Mouse (Mus musculus) left cerebral cortex, postnatal 36 days (tissue): ENCODE results near the gene Klhl24. TPM values are rescaled to one million over a fixed set of nuclear protein-coding genes. Genes with fewer than 3 reads are reported as not detected.

Experiments used
- DNase-seq, 2 experiments: peaks; one replicate each; pipeline ENCODE4 v3.0.0; 2021 to 2022; ENCODE audit warnings: low spot score in 2 of 2, mixed read lengths in 1 of 2
- intact Hi-C: fragments of 180-260 bp; cut with DNase I; formaldehyde crosslinking; loops from one replicate; pipeline ENCODE4 v1.15.1; 2025
- total RNA-seq, 2 experiments: library from RNA; stranded (reverse); gene quantifications; 2 replicates each; pipeline ENCODE4 v1.2.3; 2021

Klhl24 gene
- total RNA-seq, result 10 to 100 TPM; 72.7 to 93.4 TPM

GRCm38 (mm10) chr16:20097069-20097710 lies at the start of gene Klhl24:
Gene Klhl24, plus strand, starts transcription at chr16:20097542.
- DNase-seq, result peak; percentile 91 to 93
- intact Hi-C loops, result loop anchor here (5.0 to 10.0 kb wide), 2 partner anchors 45 to 212 kb away; partner anchors contain the start of gene Yeats2

GRCm38 (mm10) chr16:20052655-20053054 lies 44.7 kb upstream of the Klhl24 start:
- intact Hi-C loops, result no loop called here

GRCm38 (mm10) chr16:20072770-20073169 lies 24.6 kb upstream of the Klhl24 start:
- DNase-seq, result no peak
- intact Hi-C loops, result no loop called here

More at GRCm38 (mm10) chr16:20052655-20053054, 44.7 kb upstream of the Klhl24 start:
- no peak for DNase-seq

GRCm38 (mm10) chr16:20076675-20077074 lies 20.7 kb upstream of the Klhl24 start:
- intact Hi-C loops, result no loop called here
- DNase-seq, result no peak

- intact Hi-C loops, result no loop called here
- DNase-seq, result no peak
Observed at GRCm38 (mm10) chr16:20080271-20080670, 17.1 kb upstream of the Klhl24 start.

GRCm38 (mm10) chr16:20084623-20085022 lies 12.7 kb upstream of the Klhl24 start:
- intact Hi-C loops, result no loop called here

GRCm38 (mm10) chr16:20085250-20085905 lies 12.0 kb upstream of the Klhl24 start:
- no peak for DNase-seq
- intact Hi-C loops, result no loop called here

More at GRCm38 (mm10) chr16:20084623-20085022, 12.7 kb upstream of the Klhl24 start:
- DNase-seq, result no peak

GRCm38 (mm10) chr16:20086976-20087375 lies 10.4 kb upstream of the Klhl24 start:
- peak; percentile 21 to 43 for DNase-seq
- intact Hi-C loops, result no loop called here

- intact Hi-C loops, result loop anchor here (10.0 kb wide), 1 partner anchor 205 kb away; no protein-coding TSS in a partner anchor
- no peak for DNase-seq
Observed at GRCm38 (mm10) chr16:20089636-20090035, 7.7 kb upstream of the Klhl24 start.

GRCm38 (mm10) chr16:20090921-20091575 lies 6.3 kb upstream of the Klhl24 start:
- no peak for DNase-seq
- intact Hi-C loops, result loop anchor here (10.0 kb wide), 1 partner anchor 206 kb away; no protein-coding TSS in a partner anchor

GRCm38 (mm10) chr16:20095966-20096365 lies 1.4 kb upstream of the Klhl24 start:
- DNase-seq, result no peak
- intact Hi-C loops, result loop anchor here (5.0 to 10.0 kb wide), 2 partner anchors 46 to 211 kb away; partner anchors contain the start of gene Yeats2

GRCm38 (mm10) chr16:20097711-20098374 lies 501 bp downstream of the Klhl24 start:
- peak; percentile 88 to 90 for DNase-seq
- intact Hi-C loops, result loop anchor here (5.0 to 10.0 kb wide), 2 partner anchors 44 to 213 kb away; partner anchors contain the start of gene Yeats2

GRCm38 (mm10) chr16:20098375-20098727 lies 1.0 kb downstream of the Klhl24 start:
- intact Hi-C loops, result loop anchor here (5.0 to 10.0 kb wide), 2 partner anchors 44 to 214 kb away; partner anchors contain the start of gene Yeats2

GRCm38 (mm10) chr16:20098866-20099629 lies 1.7 kb downstream of the Klhl24 start:
- DNase-seq, result no peak
- intact Hi-C loops, result loop anchor here (5.0 to 10.0 kb wide), 2 partner anchors 43 to 214 kb away; partner anchors contain the start of gene Yeats2

More at GRCm38 (mm10) chr16:20098375-20098727, 1.0 kb downstream of the Klhl24 start:
- DNase-seq, result no peak

- intact Hi-C loops, result no loop called here
Observed at GRCm38 (mm10) chr16:20106996-20107395, 9.7 kb downstream of the Klhl24 start.

GRCm38 (mm10) chr16:20108961-20109360 lies 11.6 kb downstream of the Klhl24 start:
- intact Hi-C loops, result no loop called here
- no peak for DNase-seq

More at GRCm38 (mm10) chr16:20106996-20107395, 9.7 kb downstream of the Klhl24 start:
- DNase-seq, result no peak

GRCm38 (mm10) chr16:20112649-20113048 lies 15.3 kb downstream of the Klhl24 start:
- DNase-seq, result no peak
- intact Hi-C loops, result no loop called here

- DNase-seq, result no peak
- intact Hi-C loops, result no loop called here
Observed at GRCm38 (mm10) chr16:20116069-20116468, 18.7 kb downstream of the Klhl24 start.
